Mouse (Mus musculus) layer of hippocampus, postnatal 36 days (tissue): ENCODE data around the gene Krt78. TPM values are rescaled to one million over a fixed set of nuclear protein-coding genes. Genes with fewer than 3 reads are reported as not detected.

ENCODE experiments used
- DNase-seq, 2 experiments: peaks; one replicate each; pipeline ENCODE4 v3.0.0; 2022
- total RNA-seq, 2 experiments: library from RNA; stranded (reverse); gene quantifications; 2 replicates each; pipeline ENCODE4 v1.2.3; 2021

Gene Krt78
- total RNA-seq, 2 experiments from 2014 or later = not detected

DNA sequence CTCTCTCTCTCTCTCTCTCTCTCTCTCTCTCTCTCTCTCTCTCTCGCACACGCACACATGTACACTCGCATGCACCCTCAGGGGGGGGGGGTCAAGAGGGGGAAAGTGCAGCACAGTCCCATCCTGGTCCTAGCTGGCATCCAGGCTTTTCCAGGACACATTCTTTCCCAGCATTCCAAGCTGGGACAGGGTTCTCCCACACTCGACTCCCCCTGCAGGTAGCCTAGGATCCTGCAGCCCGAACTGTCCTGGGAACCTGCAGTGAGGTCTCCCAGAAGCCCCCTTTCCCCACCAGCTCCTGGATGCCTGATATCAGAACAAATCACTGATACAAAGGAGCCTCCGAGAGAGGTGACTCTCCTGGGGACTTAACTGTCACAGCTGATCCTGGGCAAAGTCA lies 16.4 kb upstream of the Krt78 start:
- peak in 1 of 2 experiments; percentile 20 for DNase-seq

DNA sequence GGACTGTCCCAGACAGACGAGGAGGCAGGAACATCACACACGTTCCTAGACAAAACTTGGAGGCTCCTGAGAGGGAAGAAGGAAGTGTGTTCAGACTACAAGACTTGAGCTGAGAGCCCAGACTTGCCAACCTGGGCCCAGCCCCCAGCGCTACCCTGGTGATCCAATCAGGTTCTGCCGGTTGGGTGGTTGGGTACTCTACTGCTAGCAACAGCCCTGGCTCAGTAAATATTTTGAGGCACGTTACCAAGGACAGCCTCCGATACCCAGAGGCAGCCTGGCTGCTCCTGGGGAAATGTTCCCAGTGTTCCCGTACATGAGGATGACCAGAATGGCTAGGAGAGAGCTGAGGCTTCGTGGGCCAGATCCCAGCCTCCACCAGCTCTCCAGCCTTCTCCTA lies 12.7 kb upstream of the Krt78 start:
- DNase-seq = no peak

DNA sequence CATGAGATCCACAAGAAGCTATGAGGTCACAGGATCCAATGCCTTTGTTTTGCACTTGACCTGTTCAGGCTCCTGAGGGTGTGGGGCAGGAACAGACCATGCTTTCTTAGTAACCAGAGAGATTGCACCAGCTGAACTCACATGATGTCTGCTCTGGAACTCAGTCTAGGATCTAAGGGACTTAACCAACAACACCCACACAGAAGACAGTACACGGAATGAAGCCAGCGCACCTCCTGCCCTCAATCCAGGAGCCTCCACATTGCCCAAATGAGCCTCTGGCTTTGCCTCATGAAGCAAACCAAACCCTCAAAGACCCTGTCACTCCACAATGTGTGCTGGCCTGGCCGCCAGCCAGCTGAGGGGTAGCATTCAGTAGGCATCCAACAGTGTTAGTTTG lies 4.8 kb upstream of the Krt78 start:
- no peak for DNase-seq

DNA sequence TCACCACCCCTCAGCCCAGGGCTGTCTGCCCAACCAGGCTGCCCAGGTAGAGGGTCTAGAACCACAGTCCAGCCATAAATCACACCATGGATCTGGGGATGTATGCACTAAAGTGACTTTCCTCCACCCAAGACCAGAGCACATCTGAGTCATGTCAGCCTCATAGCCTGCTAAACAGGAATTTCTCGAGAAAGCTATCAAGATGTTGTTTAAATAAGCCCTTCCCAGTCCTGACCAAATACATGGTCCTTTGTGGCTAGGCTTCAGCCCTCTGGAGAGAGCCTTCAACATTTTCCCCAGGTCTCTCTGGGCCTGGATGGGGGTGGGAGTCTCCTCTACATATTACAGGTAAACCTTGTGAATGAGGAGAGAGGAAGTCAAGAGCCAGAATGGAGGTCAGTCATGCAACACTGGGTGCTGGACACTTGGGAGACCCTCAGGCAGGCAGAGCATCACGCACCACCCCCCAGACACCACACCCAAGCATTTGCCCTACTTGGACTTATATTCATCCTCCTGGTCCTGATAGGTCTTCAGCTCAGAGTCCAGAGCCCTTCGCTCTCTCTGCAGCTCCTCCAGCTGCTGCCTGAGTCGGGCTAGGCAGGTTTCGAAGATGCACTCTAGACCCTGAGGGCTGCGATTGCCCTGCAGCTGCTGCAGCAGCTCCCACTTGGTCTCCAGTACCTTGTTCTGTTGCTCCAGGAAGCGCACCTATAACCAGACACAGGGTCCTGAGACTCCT lies 1.2 kb downstream of the Krt78 start:
- no peak for DNase-seq

GRCm38 (mm10) chr15:101945430-101945829 lies 8.7 kb downstream of the Krt78 start:
- no peak for DNase-seq

DNA sequence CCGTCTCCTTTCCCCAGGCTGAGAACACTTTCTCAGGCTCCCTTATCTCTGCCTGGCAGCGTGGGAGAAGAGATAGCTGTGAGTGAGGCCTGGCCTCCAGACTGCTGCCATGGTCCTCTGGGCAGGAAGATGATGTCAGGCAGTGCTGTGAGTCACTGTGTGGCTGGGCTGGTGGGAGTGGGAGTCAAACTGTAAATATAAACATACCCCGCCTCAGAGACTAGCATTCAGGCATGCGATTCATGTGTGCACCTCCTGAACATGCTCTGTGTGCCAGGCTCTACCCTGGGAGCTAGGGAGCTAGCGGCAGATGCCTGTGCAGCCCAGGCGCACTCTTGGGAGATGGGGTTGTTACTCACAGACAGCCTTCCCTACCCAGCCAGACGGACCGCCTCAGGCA lies 12.1 kb downstream of the Krt78 start:
- DNase-seq = no peak

DNA sequence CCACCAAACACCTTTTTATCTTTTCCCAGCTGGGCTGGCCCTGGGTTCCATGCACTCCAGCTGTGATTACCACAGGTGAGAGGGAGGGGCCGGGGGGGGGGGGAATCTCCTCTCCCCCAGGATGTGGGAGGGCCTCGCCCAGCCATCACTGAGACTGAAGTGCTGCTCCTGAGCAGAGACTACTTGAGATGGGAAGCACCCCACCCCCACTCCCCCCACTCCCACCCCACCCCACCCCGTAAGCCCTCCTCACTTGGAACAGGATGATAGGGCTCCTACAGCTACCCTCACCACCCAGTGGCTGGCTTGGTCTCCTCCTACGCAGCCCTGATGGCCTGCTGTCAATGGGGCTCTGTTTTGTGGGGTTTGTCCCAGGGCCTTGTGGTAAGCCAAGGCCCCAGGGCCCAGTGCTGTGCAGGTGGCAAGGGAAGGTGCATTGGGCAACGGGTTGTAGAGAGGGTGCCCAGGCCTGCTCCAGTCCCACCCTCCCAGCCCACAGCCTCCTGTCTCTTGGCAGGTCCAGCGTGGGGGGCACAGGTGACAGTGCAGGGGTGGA lies 13.7 kb downstream of the Krt78 start, which contains the start of gene Krt79:
Krt79 (minus strand) TSS at position 51 of the 556 bp plus-strand sequence.
- no peak for DNase-seq

DNA sequence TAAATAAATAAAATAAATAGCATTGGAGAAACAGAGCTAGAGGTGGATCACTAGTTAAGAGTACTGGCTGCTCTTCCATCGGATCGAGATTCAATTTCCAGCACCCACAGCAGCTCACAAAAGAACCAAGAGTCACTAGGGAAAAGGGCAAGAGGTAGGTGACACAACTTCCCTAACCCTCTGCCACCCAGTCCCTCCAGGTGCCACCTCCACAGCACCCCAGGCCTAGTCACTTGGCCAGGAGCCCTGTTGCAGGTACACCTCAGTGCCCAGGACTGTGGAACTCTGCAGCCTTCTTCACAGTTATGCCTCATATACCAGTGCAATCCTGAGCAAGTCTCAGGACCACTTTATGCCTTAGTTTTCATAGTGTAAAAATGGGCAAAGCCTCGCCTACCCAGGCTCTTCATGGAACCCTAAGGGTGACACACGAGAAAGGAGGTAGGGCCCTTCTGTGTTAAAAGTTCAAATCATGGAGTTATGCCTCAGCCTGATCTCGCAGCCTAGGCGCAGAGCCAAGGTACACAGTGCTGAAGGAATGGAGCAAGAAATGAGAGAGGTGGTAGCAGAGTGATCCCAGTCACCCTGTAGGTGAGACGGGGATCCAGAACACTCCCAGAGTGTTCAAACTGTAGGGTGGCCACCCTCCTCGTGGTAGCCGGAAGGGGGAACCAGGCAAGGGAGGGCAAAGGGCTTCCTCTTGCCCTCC lies 15.3 kb downstream of the Krt78 start:
- no peak for DNase-seq

GRCm38 (mm10) chr15:101933024-101933423 lies 21.1 kb downstream of the Krt78 start:
- DNase-seq = no peak

GRCm38 (mm10) chr15:101929666-101930065 lies 24.4 kb downstream of the Krt78 start:
- no peak for DNase-seq

GRCm38 (mm10) chr15:101929087-101929486 lies 25.0 kb downstream of the Krt78 start:
- no peak for DNase-seq

DNA sequence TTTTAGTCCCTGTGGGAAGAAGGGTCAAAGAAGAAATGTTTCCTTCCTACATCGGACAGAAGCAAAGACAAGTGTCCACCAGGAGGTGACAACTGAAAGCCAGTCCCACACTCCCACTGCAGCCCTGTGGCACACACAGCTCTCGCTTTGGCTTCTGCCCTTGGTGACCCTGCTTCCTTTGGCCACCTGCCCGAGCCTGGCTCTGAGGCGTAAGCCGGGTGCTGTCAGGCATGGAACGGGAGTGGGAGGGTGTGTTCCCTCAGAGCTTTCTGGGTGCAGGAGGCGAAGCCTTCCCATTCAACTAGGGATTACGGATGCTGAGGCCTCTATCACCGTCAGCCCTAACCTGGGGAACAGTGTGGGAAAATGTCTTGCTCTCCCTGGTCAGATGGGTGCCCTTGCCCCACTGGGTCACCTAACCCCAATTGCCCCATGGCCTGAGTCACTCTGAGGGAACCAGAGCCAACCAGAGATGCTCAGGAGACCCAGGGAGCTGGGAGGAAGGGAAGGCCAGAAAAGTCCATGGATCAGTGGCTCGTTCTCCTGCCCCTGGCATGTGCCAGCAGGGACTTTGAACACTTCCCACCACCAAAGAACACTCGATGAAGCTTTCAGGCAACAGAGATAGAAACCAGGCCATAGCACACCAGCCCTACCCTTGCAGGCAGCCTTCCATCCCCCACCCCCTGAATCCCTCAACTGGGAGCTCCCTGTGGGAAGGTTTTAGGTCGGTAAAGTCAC lies 26.6 kb downstream of the Krt78 start:
- DNase-seq = no peak

GRCm38 (mm10) chr15:101925041-101925440 lies 29.0 kb downstream of the Krt78 start:
- no peak for DNase-seq

- DNase-seq = no peak
These were observed 29.5 kb downstream of the Krt78 start, which contains the start of gene Krt4 for GRCm38 (mm10) chr15:101924635-101925034. Gene Krt4, minus strand, starts transcription at chr15:101924735.

- no peak for DNase-seq
These were observed 31.8 kb downstream of the Krt78 start for GRCm38 (mm10) chr15:101922296-101922695.

- DNase-seq = no peak
These were observed 38.0 kb downstream of the Krt78 start for GRCm38 (mm10) chr15:101916072-101916471.

DNA sequence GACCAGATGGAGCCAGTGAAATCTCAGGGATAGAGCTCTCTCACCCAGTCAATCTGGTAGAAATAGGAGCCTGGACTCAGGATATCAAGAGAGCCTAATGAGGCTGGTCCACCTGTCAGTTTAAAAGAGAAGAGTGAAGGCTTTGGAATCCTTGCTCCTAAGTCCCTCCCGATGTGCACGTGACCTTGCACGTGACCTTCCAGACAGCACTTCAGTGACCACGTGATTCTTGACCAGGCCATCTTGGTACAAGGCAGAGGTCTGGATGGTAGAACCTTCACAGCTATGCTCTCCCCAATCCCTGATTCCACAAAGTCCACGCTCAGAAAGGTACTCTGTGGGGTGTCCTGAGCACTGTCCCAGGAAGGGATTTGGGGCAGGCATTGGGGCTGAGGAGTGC lies 49.2 kb downstream of the Krt78 start:
- DNase-seq = no peak

- no peak for DNase-seq
These were observed 51.6 kb downstream of the Krt78 start for GRCm38 (mm10) chr15:101902171-101903149.
